Mouse (Mus musculus): Measurements from ENCODE around the gene Simc1. TPM values are rescaled to one million over a fixed set of nuclear protein-coding genes. Genes with fewer than 3 reads are reported as not detected.

Simc1 gene
- polyA plus RNA-seq (2014; fragmentation: Illumina TruSeq; extraction: RNeasy Lipid Tissue Mini Kit (QIAGEN cat#74804); ENCODE audit: low read depth, low replicate concordance), result 7.9 TPM

GRCm38 (mm10) chr13:54503604-54504521 lies at the start of gene Simc1:
Gene Simc1, plus strand, starts transcription at chr13:54503779.

GRCm38 (mm10) chr13:54468098-54469011 lies 35.2 kb upstream of the Simc1 start, which contains the start of gene Thoc3:
Gene Thoc3, minus strand, starts transcription at chr13:54468849.

GRCm38 (mm10) chr13:54565201-54565581 lies 61.6 kb downstream of the Simc1 start, which contains the start of gene 4833439L19Rik:
Gene 4833439L19Rik, minus strand, starts transcription at chr13:54565435.

DNA sequence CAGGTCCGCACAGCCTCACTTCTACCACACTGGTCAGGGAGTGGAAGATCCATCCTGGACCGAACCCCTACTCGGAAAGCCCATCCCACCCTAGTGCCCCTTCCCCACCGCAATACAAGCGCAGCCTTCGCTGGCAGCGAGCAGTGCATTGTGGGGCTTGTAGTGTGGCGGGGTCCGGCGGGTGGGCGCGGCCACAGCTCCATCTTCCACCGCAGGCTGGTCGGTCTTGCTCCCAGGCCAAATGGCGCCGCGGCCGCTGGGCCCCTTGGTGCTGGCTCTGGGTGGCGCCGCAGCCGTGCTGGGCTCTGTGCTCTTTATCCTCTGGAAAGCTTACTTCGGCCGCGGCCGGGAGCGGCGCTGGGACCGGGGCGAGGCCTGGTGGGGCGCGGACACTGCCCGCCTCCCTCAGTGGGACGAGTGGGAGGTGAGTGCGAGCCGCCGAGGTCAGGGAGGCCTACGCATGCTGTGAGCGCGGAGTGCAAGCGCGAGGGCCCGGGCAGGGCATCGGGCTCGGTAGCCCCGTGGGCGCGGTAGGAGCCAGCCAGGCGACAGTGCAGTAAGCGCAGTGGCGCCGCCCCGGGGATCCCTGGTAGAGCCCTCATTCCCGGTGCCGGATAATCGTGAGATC lies 71.4 kb downstream of the Simc1 start, which contains the start of gene Arl10:
Gene Arl10, plus strand, starts transcription at position 162 of the 628 bp plus-strand sequence.

DNA sequence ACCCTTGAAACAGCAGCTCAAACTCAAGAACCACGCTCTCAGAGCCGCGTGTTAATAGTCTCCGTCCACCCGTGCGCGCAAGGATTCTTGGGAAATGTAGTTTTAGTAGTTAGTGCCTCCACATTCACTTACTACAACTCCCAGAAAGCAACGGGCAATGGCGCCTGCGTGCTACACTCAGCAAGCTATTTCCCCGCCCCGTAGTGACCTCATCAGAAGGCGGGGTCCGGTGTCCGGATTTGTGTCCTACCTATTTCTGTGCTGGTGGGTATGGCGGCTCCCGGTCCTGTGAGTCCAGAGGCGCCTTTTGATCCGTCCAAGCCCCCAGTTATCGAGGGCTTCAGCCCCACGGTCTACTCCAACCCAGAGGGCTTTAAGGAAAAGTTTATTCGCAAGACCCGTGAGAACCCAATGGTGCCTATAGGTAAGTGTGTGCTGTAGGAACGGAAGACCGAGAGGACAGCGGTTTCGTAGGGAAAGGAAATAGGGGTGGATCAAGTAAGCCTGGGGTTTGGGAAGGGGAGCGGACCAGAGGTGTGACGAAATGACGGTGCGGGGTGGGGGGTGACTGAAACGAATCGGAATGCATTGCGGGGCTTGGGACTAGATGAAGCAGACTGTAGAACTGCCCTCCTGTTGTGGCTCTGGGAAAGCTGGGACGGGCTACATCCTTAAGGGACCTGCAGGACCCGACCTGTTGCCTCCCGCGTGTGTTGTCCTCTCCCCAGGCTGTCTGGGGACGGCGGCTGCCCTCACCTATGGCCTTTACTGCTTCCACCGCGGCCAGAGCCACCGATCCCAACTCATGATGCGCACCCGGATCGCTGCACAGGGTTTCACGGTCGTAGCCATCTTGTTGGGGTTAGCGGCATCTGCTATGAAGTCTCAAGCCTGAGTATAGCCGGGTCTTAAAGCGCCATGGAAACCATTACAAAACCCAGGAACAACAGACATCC lies 86.7 kb downstream of the Simc1 start, which contains the start of the genes Nop16 and Higd2a:
Gene Nop16, minus strand, starts transcription at position 95 of the 956 bp plus-strand sequence.
Gene Higd2a, plus strand, starts transcription at position 212 of the 956 bp plus-strand sequence.

Other genes starting within 250 kb of the Simc1 start
- 6.8 TPM for gene Cplx2, start 132.4 kb upstream of the Simc1 start, polyA plus RNA-seq (2014; fragmentation: Illumina TruSeq; extraction: RNeasy Lipid Tissue Mini Kit (QIAGEN cat#74804); ENCODE audit: low read depth, low replicate concordance)
- 3.2 TPM for gene Thoc3, start 34.9 kb upstream of the Simc1 start, polyA plus RNA-seq (2014; fragmentation: Illumina TruSeq; extraction: RNeasy Lipid Tissue Mini Kit (QIAGEN cat#74804); ENCODE audit: low read depth, low replicate concordance)
- 144 TPM for gene 4833439L19Rik, start 61.7 kb downstream of the Simc1 start, polyA plus RNA-seq (2014; fragmentation: Illumina TruSeq; extraction: RNeasy Lipid Tissue Mini Kit (QIAGEN cat#74804); ENCODE audit: low read depth, low replicate concordance)
- gene Arl10, start 71.2 kb downstream of the Simc1 start, polyA plus RNA-seq (2014; fragmentation: Illumina TruSeq; extraction: RNeasy Lipid Tissue Mini Kit (QIAGEN cat#74804); ENCODE audit: low read depth, low replicate concordance), result 4.1 TPM
- 12.6 TPM for gene Nop16, start 86.3 kb downstream of the Simc1 start, polyA plus RNA-seq (2014; fragmentation: Illumina TruSeq; extraction: RNeasy Lipid Tissue Mini Kit (QIAGEN cat#74804); ENCODE audit: low read depth, low replicate concordance)
- gene Higd2a, start 86.4 kb downstream of the Simc1 start, polyA plus RNA-seq (2014; fragmentation: Illumina TruSeq; extraction: RNeasy Lipid Tissue Mini Kit (QIAGEN cat#74804); ENCODE audit: low read depth, low replicate concordance), result 25.6 TPM
- 28.8 TPM for gene Cltb, start 107.6 kb downstream of the Simc1 start, polyA plus RNA-seq (2014; fragmentation: Illumina TruSeq; extraction: RNeasy Lipid Tissue Mini Kit (QIAGEN cat#74804); ENCODE audit: low read depth, low replicate concordance)
- 42.0 TPM for gene Faf2, start 118.0 kb downstream of the Simc1 start, polyA plus RNA-seq (2014; fragmentation: Illumina TruSeq; extraction: RNeasy Lipid Tissue Mini Kit (QIAGEN cat#74804); ENCODE audit: low read depth, low replicate concordance)
- 44.9 TPM for gene Rnf44, start 190.1 kb downstream of the Simc1 start, polyA plus RNA-seq (2014; fragmentation: Illumina TruSeq; extraction: RNeasy Lipid Tissue Mini Kit (QIAGEN cat#74804); ENCODE audit: low read depth, low replicate concordance)
- gene Cdhr2, start 197.7 kb downstream of the Simc1 start, polyA plus RNA-seq (2014; fragmentation: Illumina TruSeq; extraction: RNeasy Lipid Tissue Mini Kit (QIAGEN cat#74804); ENCODE audit: low read depth, low replicate concordance), result 33.2 TPM
- gene Gprin1, start 246.1 kb downstream of the Simc1 start, polyA plus RNA-seq (2014; fragmentation: Illumina TruSeq; extraction: RNeasy Lipid Tissue Mini Kit (QIAGEN cat#74804); ENCODE audit: low read depth, low replicate concordance), result not detected

Data from sigmoid colon, adult 10 weeks (tissue).